Mouse (Mus musculus) kidney, adult 2 months (tissue): ENCODE measurements around the gene Zfhx2. TPM values are rescaled to one million over a fixed set of nuclear protein-coding genes. Genes with fewer than 3 reads are reported as not detected.
A peak's percentile ranks its signal among the peaks of the same experiment; 100 is the strongest.
"Not testable (repeated sequence)": the region's sequence is repeated elsewhere in the genome, so short reads cannot be mapped to it uniquely, and the experiment has no call there.

ENCODE experiments used
- DNase-seq: peaks from one replicate; pipeline ENCODE4 v3.0.0; 2021
- H3K27ac ChIP-seq: fragments of 200-500 bp; 2 replicates; pipeline ENCODE4 v1.5.1; 2012; ENCODE audit warnings: low read depth, low read length, control low read depth, inconsistent platforms; ENCODE audit not compliant: insufficient read depth
- H3K27me3 ChIP-seq: fragments of 200-500 bp; replicated peaks from 2 replicates; pipeline ENCODE4 v1.6.1; 2012; ENCODE audit warnings: mild to moderate bottlenecking, moderate library complexity, low read length, inconsistent platforms; ENCODE audit not compliant: control insufficient read depth, insufficient read depth
- H3K36me3 ChIP-seq: fragments of 200-500 bp; 2 replicates; pipeline ENCODE4 v1.6.1; 2012; ENCODE audit warnings: mild to moderate bottlenecking, moderate library complexity, low read length, inconsistent platforms; ENCODE audit not compliant: control insufficient read depth, insufficient read depth
- H3K4me1 ChIP-seq: fragments of 200-500 bp; 2 replicates; pipeline ENCODE4 v1.6.1; 2011; ENCODE audit warnings: low read length; ENCODE audit not compliant: control insufficient read depth, insufficient read depth
- H3K4me3 ChIP-seq: fragments of 200-500 bp; 2 replicates; pipeline ENCODE4 v1.5.1; 2011; ENCODE audit warnings: mild to moderate bottlenecking, low read depth, low read length, control low read depth; ENCODE audit not compliant: insufficient read depth
- CTCF ChIP-seq: fragments of 200-500 bp; conservative IDR thresholded peaks from 2 replicates; pipeline ENCODE4 v1.5.1; 2011; ENCODE audit warnings: low read depth, mild to moderate bottlenecking, control low read depth, low read length, moderate library complexity, mixed read lengths; ENCODE audit not compliant: insufficient read depth, insufficient read length
- POLR2A ChIP-seq: fragments of 200-500 bp; IDR thresholded peaks from one replicate; pipeline ENCODE4 v1.6.1; 2011; ENCODE audit warnings: low read depth, low read length, control low read depth
- WGBS: fragments of 180-500 bp; shearing (Covaris S2); methylation state at CpG from one replicate; pipeline ENCODE4 v1.1.7; 2018; 5-methylcytosine and 5-hydroxymethylcytosine counted together
- polyA plus RNA-seq: library from polyadenylated mRNA; depleted of rRNA; stranded (reverse); fragments of >200 nt; gene quantifications from 2 replicates; pipeline ENCODE4 v1.2.3, GENCODE M21; 2012

Zfhx2 gene
- polyA plus RNA-seq, 1 experiment, result 2.1 TPM

DNA sequence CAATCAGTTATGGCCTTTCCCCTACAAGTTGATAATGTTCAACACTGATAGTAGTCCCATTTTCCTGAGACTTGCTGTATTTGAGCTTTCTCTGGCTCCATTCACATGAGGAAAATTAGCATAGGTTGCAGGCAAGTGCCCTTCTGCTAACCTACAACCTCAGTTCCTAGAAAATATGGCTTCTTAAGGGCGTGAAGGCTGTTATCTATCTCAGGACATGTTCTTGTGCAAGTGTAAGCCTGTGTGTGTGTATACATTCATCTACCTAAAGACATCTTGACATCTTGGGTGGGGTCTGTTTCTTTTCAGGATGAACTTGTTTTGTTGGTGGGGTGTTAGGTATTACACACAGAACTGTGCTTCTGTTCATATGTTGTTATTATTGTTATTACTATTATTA is 33.1 kb downstream of the Zfhx2 start:
- 91% methylated on average over 1 of the region's 1 CpGs for WGBS
- no peaks in the 10 kb centered on the region for H3K36me3 ChIP-seq
- no peak for DNase-seq
- no peaks in the 10 kb centered on the region for H3K27me3 ChIP-seq
- no peak for TF ChIP-seq CTCF
- TF ChIP-seq POLR2A, result no peak
- no peak overlapping the region for H3K27ac ChIP-seq
- H3K4me1 ChIP-seq, result no peaks in the 10 kb centered on the region; the same call in 1 of the 2 replicates
- H3K4me3 ChIP-seq, result no peak overlapping the region

DNA sequence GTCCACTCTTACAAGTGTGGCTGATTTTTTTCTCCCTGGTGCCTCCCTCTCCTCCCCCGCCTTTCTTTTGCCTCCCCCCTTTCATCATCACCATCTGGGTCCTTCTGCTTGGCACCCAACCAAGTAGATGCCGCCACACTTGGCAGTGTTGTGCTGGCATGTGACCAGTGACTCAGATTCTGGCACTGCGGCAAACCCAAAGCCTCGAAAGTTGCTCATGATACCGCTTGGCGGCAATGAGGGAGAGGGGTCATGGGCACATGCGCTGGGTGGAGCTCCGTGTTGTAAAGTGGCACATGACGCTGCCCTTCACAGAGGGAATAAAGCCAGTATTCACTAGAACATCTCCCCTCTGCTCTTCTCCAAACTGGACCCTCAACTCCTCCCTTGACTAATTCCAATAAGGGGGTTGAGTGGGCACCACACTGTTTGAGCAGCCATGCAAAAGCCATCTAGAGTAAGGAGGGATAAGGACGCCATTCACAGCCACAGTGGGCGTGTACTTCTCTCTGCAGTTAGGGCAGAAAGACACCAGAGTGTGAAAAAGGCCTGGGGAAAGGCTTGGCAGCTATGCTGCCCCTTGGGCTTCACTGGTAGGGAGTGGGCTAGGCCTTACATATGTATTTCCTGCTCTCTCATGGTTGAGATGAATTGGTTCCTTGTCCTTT is 36.8 kb downstream of the Zfhx2 start:
- Histone ChIP-seq H3K4me3 (no peak overlapping the region), H3K27ac (no peak overlapping the region), H3K27me3 (no peaks in the 10 kb centered on the region), H3K36me3 (no peaks in the 10 kb centered on the region), H3K4me1 (no peaks in the 10 kb centered on the region; the same call in 1 of the 2 replicates)
- no peak for TF ChIP-seq POLR2A
- no peak for TF ChIP-seq CTCF
- DNase-seq, result peak; percentile 47
- WGBS, result 46% methylated on average over 11 of the region's 11 CpGs

DNA sequence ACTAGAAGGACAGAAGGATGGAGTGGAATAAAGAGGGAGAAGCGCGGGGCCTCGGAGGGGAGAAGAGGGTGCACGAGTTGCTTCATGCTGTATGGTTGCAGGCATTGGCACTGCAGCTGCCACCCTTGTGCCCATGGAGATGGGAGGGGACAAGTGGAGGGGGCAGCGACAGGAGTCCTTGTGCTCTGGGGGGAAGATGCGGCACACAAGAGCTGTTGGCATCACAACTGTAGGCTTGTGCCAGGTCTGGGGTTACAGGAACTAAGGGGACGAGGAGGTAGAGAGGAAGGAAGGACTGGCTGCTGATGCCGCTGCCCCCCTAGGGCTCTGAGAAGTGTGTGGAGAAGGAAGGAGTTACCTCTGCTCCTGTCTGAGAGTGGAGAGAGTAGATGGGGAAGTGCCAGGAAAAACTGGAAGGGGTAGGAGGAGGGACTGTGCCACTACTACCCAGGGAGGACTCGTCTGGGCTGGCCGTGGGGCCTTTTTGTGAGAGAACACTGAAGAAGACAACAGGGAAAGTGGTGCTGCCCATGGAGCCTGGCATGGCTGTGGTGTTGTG is 37.9 kb downstream of the Zfhx2 start:
- Histone ChIP-seq H3K4me1 (no peaks in the 10 kb centered on the region), H3K36me3 (no peaks in the 10 kb centered on the region), H3K4me3 (no peak overlapping the region), H3K27me3 (no peaks in the 10 kb centered on the region), H3K27ac (no peak overlapping the region)
- 82% methylated on average over 10 of the region's 10 CpGs for WGBS
- no peak for DNase-seq
- TF ChIP-seq CTCF (no peak), POLR2A (no peak)

DNA sequence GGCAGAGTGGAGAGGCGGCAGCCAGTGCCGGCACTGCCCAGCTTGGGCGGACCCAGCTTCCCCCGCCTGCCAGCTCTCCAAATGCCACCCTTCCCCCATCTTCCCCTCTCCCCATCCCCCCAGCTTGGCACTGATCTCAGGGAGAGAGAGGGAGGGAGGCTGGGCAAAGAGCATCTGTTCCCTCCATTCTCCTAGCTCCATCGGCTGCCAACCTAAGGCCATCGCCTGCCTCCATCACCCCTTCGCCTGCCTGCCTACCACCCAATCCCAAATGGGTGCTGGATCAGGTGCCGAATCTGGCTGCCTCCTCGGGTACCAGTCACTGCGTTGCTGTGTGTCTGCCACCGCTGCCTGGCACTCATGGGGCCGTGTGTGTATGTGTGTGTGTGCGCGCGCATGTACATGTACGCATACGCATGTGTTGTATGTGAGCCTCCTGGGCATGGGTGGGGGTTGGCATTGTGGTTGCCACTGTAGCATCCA is 38.4 kb downstream of the Zfhx2 start:
- WGBS, result 71% methylated on average over 17 of the region's 17 CpGs
- no peak overlapping the region for H3K27ac ChIP-seq
- no peak overlapping the region for H3K4me3 ChIP-seq
- TF ChIP-seq POLR2A (no peak), CTCF (no peak)
- H3K4me1 ChIP-seq, result no peaks in the 10 kb centered on the region
- H3K27me3 ChIP-seq, result no peaks in the 10 kb centered on the region
- peak; percentile 60 for DNase-seq
- no peaks in the 10 kb centered on the region for H3K36me3 ChIP-seq

DNA sequence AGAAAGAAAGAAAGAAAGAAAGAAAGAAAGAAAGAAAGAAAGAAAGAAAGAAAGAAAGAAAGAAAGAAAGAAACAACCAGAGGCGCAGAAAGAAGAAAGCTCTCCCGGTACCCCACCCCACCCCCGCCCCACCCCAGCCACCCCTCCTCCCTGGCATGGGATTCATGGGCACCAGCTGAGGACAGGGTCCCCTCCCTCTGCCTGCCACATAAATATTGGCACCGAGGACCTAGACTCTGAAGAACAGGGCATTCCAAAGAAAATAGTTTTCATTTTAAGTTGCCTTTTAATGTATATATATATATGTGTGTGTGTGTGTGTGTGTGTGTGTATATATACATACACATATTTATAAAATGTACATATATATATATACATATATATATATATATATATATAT is 39.1 kb downstream of the Zfhx2 start:
- Histone ChIP-seq H3K4me3 (no peak overlapping the region), H3K4me1 (no peaks in the 10 kb centered on the region), H3K27me3 (no peaks in the 10 kb centered on the region), H3K36me3 (no peaks in the 10 kb centered on the region), H3K27ac (no peak overlapping the region)
- 73% methylated on average over 4 of the region's 4 CpGs for WGBS
- TF ChIP-seq POLR2A (no peak), CTCF (no peak)
- no peak for DNase-seq

DNA sequence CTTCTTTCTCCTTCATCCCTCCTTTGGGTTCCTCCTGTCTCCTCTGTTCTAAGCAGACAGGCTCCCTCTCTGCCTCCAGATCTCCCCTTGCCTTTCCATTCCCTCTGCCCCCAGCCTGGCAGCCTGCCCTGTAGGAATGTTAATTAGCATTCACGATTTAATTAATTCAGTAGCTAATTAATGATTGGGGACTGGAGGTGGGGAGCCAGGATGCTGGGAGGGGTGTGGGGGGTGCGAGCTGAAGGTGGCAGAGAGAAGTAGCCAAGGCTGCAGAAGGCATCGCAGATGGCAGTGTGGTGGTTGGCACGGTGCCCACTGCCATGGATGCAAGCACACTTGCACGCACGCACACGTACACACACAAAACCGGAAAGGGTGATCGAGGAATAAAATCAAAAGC is 39.6 kb downstream of the Zfhx2 start:
- Histone ChIP-seq H3K4me3 (no peak overlapping the region), H3K27me3 (no peaks in the 10 kb centered on the region), H3K27ac (no peak overlapping the region), H3K36me3 (no peaks in the 10 kb centered on the region), H3K4me1 (no peaks in the 10 kb centered on the region)
- TF ChIP-seq POLR2A, result no peak
- TF ChIP-seq CTCF, result no peak
- 55% methylated on average over 9 of the region's 9 CpGs for WGBS
- DNase-seq, result peak; percentile 14

DNA sequence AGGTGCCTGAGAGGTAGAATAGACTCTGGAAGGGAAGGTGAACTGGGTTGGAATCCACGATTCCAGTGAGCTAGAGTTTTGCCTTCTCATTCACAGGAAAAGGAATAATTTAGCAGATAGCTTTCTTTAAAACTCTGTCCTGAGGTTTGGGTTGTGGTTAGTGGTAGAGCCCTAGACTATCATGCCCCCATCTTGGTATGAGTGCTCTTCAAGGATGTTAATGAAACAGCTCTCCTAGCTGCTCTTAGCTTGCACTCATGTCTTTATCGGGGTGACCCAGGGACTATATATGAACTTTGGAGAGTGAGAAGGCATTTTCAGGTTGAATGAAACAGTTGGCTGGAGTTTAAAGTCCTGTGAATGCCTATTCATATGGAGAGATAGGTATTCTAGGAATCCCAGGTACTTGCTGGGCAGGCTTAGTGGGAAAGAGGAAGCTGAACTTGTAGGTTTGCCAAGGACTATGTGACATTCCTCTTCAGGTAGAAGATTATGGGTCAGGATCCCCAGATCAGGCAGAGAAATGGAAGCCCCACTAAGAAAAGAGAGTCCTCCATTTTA is 44.1 kb downstream of the Zfhx2 start:
- no peaks in the 10 kb centered on the region for H3K36me3 ChIP-seq
- no peaks in the 10 kb centered on the region for H3K4me1 ChIP-seq
- no peaks in the 10 kb centered on the region for H3K27me3 ChIP-seq
- DNase-seq, result no peak
- whole genome bisulfite sequencing, result 71% methylated on average over 2 of the region's 2 CpGs
- H3K27ac ChIP-seq, result no peak overlapping the region
- no peak overlapping the region for H3K4me3 ChIP-seq
- TF ChIP-seq POLR2A (no peak), CTCF (no peak)

DNA sequence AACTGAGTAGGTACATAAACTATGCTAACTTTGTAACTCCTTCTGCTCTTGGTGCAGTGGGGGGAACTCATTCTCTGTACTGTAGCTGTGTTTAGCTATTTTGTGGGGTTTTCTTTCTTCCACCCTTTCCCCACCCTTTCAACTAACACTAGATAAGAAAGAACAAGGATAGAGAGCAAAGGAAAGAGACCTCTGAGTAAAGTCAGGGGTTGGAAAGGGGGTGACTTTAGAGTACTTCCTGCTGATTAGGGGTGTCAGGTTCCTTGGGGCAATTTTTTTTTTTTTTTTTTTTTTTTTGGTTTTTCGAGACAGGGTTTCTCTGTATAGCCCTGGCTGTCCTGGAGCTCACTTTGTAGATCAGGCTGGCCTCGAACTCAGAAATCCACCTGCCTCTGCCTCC is 48.4 kb downstream of the Zfhx2 start:
- H3K27ac ChIP-seq, H3K36me3 ChIP-seq, H3K4me3 ChIP-seq, H3K4me1 ChIP-seq, H3K27me3 ChIP-seq, DNase-seq: not testable (repeated sequence)
- 89% methylated on average over 1 of the region's 2 CpGs for WGBS
